Mouse (Mus musculus): ENCODE measurements around the gene Olfr1438-ps1.

DNA sequence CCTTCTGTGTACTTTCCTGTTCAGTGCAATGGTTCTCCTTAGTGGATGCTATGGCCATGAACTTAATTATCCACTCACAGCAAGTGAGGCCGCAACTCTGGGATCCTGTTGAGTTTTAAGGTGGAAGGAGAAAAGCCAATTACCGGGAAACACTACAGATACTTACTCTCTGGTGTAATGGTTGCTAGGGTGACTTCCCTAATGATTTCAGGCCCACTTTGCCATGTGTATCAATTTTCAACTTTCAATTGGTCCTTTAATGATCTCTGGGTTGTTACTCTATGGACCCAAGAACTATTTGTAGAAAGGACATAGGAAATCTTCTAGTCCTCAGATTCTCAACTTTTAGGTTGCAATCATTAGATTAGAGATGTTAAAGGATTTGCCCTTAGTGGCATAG is 10.7 kb downstream of the Olfr1438-ps1 start, which contains the start of gene Olfr1437:
- TF ChIP-seq POLR2A (IDR thresholded peaks at IDR 0.05; ENCODE audit: borderline replicate concordance, extremely low read depth, low read depth, low read length) (no peak), CTCF (IDR thresholded peaks at IDR 0.05; ENCODE audit: insufficient read depth, low read length) (no peak)
